Mouse (Mus musculus) kidney, adult 2 months (tissue): ENCODE data around the gene Nrcam.

ENCODE experiments used
- CTCF ChIP-seq: fragments of 200-500 bp; conservative IDR thresholded peaks from 2 replicates; pipeline ENCODE4 v1.5.1; 2011; ENCODE audit warnings: low read depth, mild to moderate bottlenecking, control low read depth, low read length, moderate library complexity, mixed read lengths; ENCODE audit not compliant: insufficient read depth, insufficient read length
- POLR2A ChIP-seq: fragments of 200-500 bp; IDR thresholded peaks from one replicate; pipeline ENCODE4 v1.6.1; 2011; ENCODE audit warnings: low read depth, low read length, control low read depth

GRCm38 (mm10) chr12:44402134-44402533, 73.4 kb downstream of the Nrcam start:
- TF ChIP-seq CTCF = no peak
- TF ChIP-seq POLR2A = no peak
